Mouse (Mus musculus): ENCODE results near the gene Sox4.

Gene Sox4

DNA sequence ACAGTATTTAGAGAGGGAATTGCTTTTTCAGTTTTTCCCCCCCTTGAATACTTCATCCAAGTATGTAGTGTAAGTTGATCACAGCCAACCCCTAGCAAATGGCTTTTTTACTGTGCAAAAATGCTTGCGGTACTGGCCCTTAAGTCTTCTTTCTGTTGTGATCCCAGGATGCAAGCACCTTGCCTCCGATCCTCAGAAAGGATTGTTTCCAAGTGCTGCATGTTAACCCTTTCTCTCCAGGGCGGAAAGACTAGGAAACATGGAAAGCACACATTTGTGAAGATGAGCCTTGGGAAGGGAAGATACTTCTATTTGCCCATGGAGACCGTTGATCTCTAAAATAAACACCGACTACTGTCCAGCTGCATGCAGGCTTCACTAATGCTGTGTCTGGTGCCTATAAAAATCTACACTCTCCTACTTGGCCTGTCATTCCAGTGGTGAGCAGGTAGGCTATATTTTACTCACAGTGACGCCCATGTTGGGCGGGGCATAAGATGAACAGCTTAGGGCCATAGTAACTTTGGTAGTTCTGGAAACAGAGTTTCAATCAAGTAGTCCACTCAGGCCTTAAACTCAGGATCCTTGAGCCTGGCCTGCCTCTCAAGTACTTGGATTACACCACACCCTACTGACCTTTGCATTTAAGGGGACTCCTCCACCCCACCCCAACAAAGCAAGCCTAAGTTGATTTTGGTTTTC lies 5.6 kb downstream of the Sox4 start:
- no peak for DNase-seq (ENCODE audit: low read depth in 1 of 2, low spot score in 2 of 2)

DNA sequence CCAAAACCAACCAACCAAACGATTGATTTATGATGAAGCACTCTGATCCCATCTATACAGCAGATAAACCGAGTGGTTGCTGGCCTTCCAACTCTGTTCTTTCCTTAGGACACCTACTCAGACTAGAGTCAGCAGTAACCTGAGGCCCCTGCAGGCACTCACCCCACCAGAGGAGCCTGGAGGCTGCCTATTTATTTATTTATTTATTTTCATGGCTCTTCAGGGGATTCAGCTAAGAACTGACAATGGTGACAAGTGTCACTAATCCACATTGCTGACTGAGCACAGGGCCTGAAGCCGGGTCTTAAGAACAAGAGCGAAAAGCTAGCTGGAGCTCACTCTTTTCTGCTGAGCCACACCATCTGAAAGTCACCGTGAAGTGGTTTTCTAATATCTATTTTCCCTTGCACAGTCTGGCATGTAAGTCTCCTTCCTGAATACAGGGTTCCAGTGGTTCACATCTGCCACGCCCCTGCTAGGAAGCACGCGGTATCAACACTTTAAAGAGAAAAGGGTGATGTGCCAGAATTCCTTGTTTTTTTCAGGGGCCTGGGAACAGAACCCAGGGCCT lies 6.9 kb downstream of the Sox4 start:
- DNase-seq (ENCODE audit: low read depth in 1 of 2, low spot score in 2 of 2): no peak

DNA sequence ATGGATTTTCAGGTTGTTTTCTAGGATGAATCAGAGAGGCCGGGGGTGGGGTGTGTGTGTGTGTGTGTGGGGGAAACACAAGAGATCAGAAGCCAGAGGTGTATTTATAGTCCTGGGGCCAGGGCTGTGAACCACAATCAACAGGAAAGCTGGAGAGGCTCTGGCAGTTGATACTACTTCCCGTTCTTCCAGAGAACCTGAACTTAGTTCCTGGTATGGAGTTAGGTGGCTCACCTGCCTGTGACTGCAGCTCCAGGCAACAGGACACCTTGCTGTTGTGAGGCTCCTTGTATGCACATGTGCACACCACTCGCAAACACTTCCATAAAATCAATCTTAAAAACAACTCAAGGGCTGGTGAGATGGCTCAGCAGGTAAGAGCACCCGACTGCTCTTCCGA lies 7.8 kb downstream of the Sox4 start:
- DNase-seq (ENCODE audit: low read depth in 1 of 2, low spot score in 2 of 2): no peak

DNA sequence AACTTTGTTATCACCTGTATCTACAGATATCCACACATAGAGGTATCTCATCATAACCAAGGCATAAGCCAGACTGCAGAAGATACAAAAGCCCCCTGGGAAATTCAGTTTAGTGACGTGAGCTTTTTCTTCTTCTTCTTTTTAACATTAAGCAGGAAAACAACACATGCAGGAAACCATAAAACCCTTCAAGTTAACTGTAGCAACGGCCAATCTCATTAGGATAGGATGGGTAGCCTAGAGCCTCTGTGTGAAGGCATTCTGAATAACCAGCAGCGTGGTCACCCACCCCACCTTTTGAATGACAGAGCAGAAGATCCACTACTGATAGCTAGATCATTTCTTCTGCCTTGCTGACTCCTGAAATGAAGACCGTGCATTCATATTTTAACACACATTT lies 10.6 kb downstream of the Sox4 start:
- DNase-seq (ENCODE audit: low read depth in 1 of 2, low spot score in 2 of 2): no peak

DNA sequence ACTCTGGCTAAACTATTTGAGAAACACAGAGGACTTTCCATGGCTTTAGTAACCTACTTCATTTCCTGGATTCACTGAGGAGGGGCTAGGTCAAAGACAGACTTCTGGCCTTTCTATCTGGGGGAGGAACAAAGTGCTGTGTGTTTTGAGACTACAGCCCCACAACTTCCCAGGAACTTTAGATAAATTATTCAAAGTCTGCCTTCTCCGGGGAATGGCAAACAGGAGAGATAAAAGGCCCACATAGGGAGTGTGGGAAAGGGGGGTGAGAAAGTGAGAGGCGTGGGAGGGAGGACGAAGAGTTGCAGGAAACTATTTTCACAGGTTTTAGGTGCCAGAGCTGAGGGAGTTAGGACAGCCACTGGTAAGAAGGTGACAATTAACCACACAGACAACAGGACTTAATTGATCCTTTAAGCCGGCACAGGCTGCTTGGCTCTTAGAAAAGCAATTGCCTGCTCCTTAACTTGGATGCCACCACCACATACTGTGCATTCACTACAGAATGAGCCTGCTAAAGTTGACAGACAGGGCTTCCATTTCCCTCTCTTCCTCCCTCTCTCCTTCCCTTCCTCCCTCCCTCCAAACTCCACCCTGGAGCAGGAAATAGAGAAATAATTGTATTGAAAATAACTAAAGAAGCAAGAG lies 11.4 kb downstream of the Sox4 start:
- no peak for DNase-seq (ENCODE audit: low read depth in 1 of 2, low spot score in 2 of 2)

DNA sequence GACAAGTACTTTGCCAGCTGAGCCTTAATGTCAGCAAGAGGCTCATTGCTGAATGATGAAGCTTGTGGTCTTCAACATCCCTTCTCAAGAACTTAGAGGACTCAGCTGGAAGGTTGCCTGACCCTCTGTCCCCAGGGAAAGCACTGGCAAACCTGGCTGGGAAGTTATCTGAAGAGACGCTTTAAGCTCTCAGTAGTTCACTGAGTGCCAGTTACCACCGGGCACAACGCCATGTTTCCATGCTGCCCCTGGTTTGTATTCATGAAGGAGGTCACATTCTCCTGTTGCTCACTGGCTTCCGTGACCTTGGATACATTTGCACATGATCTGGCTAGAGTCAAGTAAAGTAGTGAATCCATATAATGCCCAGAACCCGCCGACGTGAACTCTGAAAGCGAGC lies 20.1 kb downstream of the Sox4 start:
- no peak for DNase-seq (ENCODE audit: low read depth in 1 of 2, low spot score in 2 of 2)

DNA sequence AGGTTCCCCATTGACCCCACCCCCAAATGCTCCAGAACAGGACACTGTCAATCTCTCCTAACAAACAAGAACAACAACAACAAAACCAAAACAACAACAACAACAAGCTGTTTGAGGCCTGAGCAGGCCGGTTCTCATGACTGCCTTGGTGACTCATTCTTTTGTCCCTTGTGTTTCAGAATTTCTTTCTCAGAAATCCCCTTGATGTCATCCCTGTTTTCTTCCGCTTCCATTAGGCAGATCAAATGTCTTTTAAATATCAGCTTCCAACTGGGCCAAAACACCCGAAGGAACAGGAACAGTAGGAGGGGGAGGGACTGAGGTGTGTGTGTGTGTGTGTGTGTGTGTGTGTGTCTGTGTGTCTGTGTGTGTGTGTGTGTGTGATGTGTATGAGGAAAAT lies 21.7 kb downstream of the Sox4 start:
- no peak for DNase-seq (ENCODE audit: low read depth in 1 of 2, low spot score in 2 of 2)

DNA sequence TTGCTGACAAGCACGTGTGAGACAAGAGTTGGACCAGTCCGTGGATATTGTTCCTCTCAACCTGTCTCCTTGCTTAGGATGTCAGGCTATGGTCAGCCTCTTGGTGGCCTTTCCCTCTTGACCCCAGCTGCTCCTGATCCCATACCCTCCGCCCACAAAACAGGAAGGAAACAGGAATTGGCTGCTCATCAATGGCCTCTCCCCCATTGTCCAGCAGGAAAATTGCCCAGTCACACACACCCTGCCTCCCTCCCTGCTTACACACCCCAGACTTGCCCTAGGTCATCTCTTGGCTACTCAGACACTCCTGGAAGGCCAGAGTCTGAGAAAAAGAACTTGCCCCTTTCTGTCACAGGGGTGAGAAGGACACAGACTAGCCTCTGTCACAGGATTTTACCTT lies 22.2 kb downstream of the Sox4 start:
- no peak for DNase-seq (ENCODE audit: low read depth in 1 of 2, low spot score in 2 of 2)

DNA sequence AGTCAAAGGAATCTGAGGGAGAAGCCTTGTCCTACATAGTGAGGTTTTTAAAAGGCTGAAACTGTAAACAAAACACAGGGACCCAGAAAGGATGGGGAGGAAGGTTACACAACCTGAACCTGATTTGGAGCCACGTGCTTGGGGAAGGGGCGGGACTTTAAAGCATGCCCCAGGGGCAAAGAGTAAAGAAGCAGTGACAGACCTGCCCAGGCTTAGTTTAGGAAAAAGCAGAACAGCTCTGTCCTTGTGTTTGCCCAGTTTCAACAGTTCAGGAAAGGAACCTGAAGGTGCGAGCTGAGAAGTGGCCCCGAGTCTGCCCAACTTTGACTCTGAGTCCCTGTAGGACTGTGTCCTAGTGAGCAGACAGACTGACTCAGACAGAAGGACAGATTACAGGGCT lies 23.1 kb downstream of the Sox4 start:
- DNase-seq (ENCODE audit: low read depth in 1 of 2, low spot score in 2 of 2): no peak

DNA sequence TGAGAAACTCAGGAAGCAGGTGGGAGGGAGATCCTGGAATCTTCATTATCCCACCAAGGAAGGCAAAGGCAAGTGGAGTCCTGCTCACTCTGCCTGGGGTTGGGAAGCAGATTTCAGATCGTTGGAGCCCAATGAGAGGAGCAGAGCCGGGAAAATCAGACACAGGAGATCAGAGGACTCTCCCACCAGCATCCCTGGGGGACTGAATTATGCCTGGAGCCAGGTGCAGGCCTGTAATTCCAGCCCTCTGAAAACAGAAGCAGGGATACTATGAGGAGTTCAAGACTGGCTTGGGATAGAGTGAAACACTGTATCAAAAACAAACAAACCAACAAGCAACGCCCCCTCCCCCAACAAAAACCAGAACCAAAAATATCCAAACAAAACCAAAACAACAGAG lies 23.6 kb downstream of the Sox4 start:
- DNase-seq (ENCODE audit: low read depth in 1 of 2, low spot score in 2 of 2): no peak

DNA sequence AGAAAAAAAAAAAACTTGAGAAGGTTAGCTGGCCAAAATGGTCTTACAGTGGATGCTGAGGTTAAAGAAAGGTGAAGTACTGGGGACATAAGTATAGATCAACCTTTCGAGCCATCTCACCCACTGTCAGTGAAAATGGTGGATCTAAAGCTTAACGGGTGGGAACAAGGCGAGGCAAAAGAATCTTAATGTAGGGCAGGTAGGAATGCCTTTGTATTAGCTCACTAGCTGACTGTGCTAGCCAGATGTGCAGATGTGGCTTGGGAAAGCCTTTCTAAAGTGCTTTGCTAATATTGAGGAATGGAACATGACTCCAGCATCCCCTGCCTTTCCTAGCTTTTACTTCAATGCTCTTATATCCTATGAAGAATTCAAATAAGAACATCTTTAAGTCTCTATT lies 30.4 kb downstream of the Sox4 start:
- no peak for DNase-seq (ENCODE audit: low read depth in 1 of 2, low spot score in 2 of 2)

DNA sequence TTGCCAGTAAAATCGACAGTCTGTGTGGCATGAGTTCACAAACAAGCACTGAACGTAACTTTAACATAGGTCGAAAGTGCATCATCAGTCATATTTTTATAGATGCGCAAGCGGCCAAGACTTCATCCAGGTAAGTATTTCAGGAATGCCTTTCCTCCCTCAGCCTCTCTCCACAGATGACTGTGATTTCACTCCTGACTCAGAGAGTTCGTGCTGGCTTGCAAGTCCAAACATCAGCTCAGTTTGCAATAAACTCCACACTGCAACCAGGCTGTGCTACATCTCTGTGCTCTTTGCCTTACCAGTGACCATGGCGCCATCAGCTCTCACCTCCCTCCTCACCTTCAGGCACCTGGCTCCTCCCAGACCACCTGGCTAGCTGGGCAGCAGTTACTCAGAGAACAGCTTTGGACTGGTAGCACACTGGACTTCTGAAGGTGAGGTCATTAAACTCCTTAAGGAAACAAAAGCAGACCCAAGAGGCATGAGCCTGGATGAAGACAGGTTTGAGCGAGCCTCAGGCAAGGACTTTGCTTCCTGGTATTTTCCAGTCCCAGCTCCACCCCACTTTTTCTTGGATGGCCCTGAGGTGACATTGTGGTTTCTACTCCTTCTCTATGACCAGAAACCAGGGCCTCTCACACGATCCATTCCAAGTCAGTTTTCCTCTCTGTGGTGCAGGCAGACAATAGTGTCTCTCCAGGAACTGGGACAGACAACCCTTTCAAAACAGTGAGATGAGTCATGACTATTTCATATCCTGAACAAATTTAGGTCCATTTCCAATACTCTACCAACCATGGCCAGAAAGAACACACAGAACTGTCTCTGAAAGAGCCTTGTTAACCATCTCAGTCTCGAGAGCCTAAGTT lies 35.9 kb downstream of the Sox4 start:
- DNase-seq (ENCODE audit: low read depth in 1 of 2, low spot score in 2 of 2): no peak

DNA sequence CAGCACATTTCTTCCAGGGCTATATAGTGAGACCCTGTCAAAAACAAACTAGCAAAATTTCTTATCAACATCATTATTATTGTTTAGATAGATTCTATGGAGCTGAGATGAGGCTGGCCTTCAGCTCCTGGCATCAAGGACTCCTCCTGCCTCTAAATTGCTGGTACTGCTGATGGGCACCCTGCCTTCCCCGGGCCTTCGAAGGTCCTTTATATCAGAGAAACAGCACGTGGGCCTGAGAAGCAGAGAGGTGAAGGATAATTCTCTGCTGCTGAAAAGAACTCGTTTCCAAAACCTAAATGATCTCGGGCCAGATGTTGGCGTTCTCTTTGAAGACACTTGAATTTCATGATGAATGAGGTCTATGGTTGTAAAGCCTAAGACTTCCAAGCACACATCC lies 39.9 kb downstream of the Sox4 start:
- DNase-seq (ENCODE audit: low read depth in 1 of 2, low spot score in 2 of 2): no peak

DNA sequence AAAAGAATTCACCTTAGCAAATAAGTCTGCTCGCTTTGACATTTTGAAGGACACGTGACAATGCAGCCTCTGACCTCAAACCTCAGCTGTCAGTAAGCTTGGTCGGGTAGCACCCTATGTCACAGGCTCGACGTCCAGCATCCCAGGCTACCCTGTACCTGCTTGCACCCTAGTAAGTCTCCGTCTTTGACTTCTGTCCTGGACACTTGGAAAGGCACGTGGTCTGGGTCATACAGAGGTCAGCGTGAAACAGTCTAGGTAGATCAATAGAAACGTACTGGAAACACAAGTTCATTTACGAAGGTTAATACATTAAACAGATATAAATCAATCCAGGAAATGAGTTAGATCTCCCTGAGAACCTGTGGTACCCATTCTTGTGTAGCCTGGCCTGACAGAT lies 46.5 kb downstream of the Sox4 start:
- DNase-seq (ENCODE audit: low read depth in 1 of 2, low spot score in 2 of 2): no peak

Data from monocyte, adult 2 months (primary cell).